Mouse (Mus musculus): ENCODE measurements around the gene Bdh1. TPM values are rescaled to one million over a fixed set of nuclear protein-coding genes. Genes with fewer than 3 reads are reported as not detected.
A peak's percentile ranks its signal among the peaks of the same experiment; 100 is the strongest.
"Not testable (repeated sequence)": the region's sequence is repeated elsewhere in the genome, so short reads cannot be mapped to it uniquely, and the experiment has no call there.

The Bdh1 gene
- polyA plus RNA-seq (2012; rRNA removed) = 186 and 197 TPM in 2 replicates

GRCm38 (mm10) chr16:31422000-31422399 lies at the start of gene Bdh1:
Bdh1 (plus strand) TSS chr16:31422280.
- H3K27me3 ChIP-seq (ENCODE audit: control insufficient read depth, insufficient read depth, low read length) = no peaks in the 10 kb centered on the region

GRCm38 (mm10) chr16:31372316-31372715 lies 49.8 kb upstream of the Bdh1 start:
- not testable (repeated sequence) for H3K27ac ChIP-seq (ENCODE audit: insufficient read depth, low read length); H3K4me1 ChIP-seq (ENCODE audit: control insufficient read depth, insufficient read depth, low read length); H3K4me3 ChIP-seq (replicated peaks; ENCODE audit: insufficient read depth, low read depth, low read length); H3K27me3 ChIP-seq (ENCODE audit: control insufficient read depth, insufficient read depth, low read length)
- WGBS = 56% methylated on average over 3 of the region's 3 CpGs
- DNase-seq = peak in 1 of 2 experiments; percentile 33

More at GRCm38 (mm10) chr16:31422000-31422399, at the start of gene Bdh1:
- Histone ChIP-seq H3K4me3 (replicated peaks; ENCODE audit: insufficient read depth, low read depth, low read length) (no peak within 1 kb of the TSS), H3K4me1 (ENCODE audit: control insufficient read depth, insufficient read depth, low read length) (no peaks in the 10 kb centered on the region), H3K27ac (ENCODE audit: insufficient read depth, low read length) (no peak within 1 kb of the TSS)
- 60% methylated on average over 9 of the region's 9 CpGs for WGBS
- no peak for TF ChIP-seq POLR2A (IDR thresholded peaks at IDR 0.05; ENCODE audit: borderline replicate concordance, insufficient read depth, low read length)
- no peak for TF ChIP-seq CTCF (IDR thresholded peaks at IDR 0.05; ENCODE audit: borderline replicate concordance, insufficient read depth, low read depth, low read length)
- DNase-seq = no peak

- not testable (repeated sequence) for H3K4me3 ChIP-seq (replicated peaks; ENCODE audit: insufficient read depth, low read depth, low read length); DNase-seq; H3K4me1 ChIP-seq (ENCODE audit: control insufficient read depth, insufficient read depth, low read length); H3K27me3 ChIP-seq (ENCODE audit: control insufficient read depth, insufficient read depth, low read length); H3K27ac ChIP-seq (ENCODE audit: insufficient read depth, low read length)
- WGBS = 73% methylated on average over 4 of the region's 4 CpGs
These were observed 46.0 kb upstream of the Bdh1 start for GRCm38 (mm10) chr16:31375877-31376582.

GRCm38 (mm10) chr16:31388269-31388668 lies 33.8 kb upstream of the Bdh1 start:
- not testable (repeated sequence) for H3K27ac ChIP-seq (ENCODE audit: insufficient read depth, low read length); H3K4me1 ChIP-seq (ENCODE audit: control insufficient read depth, insufficient read depth, low read length); DNase-seq

GRCm38 (mm10) chr16:31399231-31399630 lies 22.8 kb upstream of the Bdh1 start:
- Histone ChIP-seq H3K27me3 (ENCODE audit: control insufficient read depth, insufficient read depth, low read length) (no peaks in the 10 kb centered on the region), H3K4me1 (ENCODE audit: control insufficient read depth, insufficient read depth, low read length) (no peaks in the 10 kb centered on the region), H3K4me3 (replicated peaks; ENCODE audit: insufficient read depth, low read depth, low read length) (no peak overlapping the region), H3K27ac (ENCODE audit: insufficient read depth, low read length) (no peak overlapping the region)
- no peak for DNase-seq
- TF ChIP-seq CTCF (IDR thresholded peaks at IDR 0.05; ENCODE audit: borderline replicate concordance, insufficient read depth, low read depth, low read length) = no peak
- TF ChIP-seq POLR2A (IDR thresholded peaks at IDR 0.05; ENCODE audit: borderline replicate concordance, insufficient read depth, low read length) = no peak
- 75% methylated on average over 2 of the region's 2 CpGs for WGBS

More at GRCm38 (mm10) chr16:31388269-31388668, 33.8 kb upstream of the Bdh1 start:
- 81% methylated on average over 3 of the region's 3 CpGs for WGBS
- not testable (repeated sequence) for H3K27me3 ChIP-seq (ENCODE audit: control insufficient read depth, insufficient read depth, low read length); H3K4me3 ChIP-seq (replicated peaks; ENCODE audit: insufficient read depth, low read depth, low read length)

- no peak overlapping the region for H3K4me3 ChIP-seq (replicated peaks; ENCODE audit: insufficient read depth, low read depth, low read length)
- no peaks in the 10 kb centered on the region for H3K27me3 ChIP-seq (ENCODE audit: control insufficient read depth, insufficient read depth, low read length)
- DNase-seq = no peak
- 91% methylated on average over 11 of the region's 11 CpGs for WGBS
- TF ChIP-seq CTCF (IDR thresholded peaks at IDR 0.05; ENCODE audit: borderline replicate concordance, insufficient read depth, low read depth, low read length) (no peak), POLR2A (IDR thresholded peaks at IDR 0.05; ENCODE audit: borderline replicate concordance, insufficient read depth, low read length) (no peak)
- H3K4me1 ChIP-seq (ENCODE audit: control insufficient read depth, insufficient read depth, low read length) = no peaks in the 10 kb centered on the region
- no peak overlapping the region for H3K27ac ChIP-seq (ENCODE audit: insufficient read depth, low read length)
These were observed 21.0 kb upstream of the Bdh1 start for GRCm38 (mm10) chr16:31400908-31401692.

GRCm38 (mm10) chr16:31402096-31402495 lies 20.0 kb upstream of the Bdh1 start:
- H3K27me3 ChIP-seq (ENCODE audit: control insufficient read depth, insufficient read depth, low read length) = no peaks in the 10 kb centered on the region
- no peak overlapping the region for H3K4me3 ChIP-seq (replicated peaks; ENCODE audit: insufficient read depth, low read depth, low read length)
- H3K4me1 ChIP-seq (ENCODE audit: control insufficient read depth, insufficient read depth, low read length) = no peaks in the 10 kb centered on the region
- WGBS = 21% methylated on average over 8 of the region's 8 CpGs
- no peak for DNase-seq
- TF ChIP-seq CTCF (IDR thresholded peaks at IDR 0.05; ENCODE audit: borderline replicate concordance, insufficient read depth, low read depth, low read length) (no peak), POLR2A (IDR thresholded peaks at IDR 0.05; ENCODE audit: borderline replicate concordance, insufficient read depth, low read length) (no peak)
- H3K27ac ChIP-seq (ENCODE audit: insufficient read depth, low read length) = no peak overlapping the region

- TF ChIP-seq POLR2A (IDR thresholded peaks at IDR 0.05; ENCODE audit: borderline replicate concordance, insufficient read depth, low read length) (no peak), CTCF (IDR thresholded peaks at IDR 0.05; ENCODE audit: borderline replicate concordance, insufficient read depth, low read depth, low read length) (no peak)
- no peak for DNase-seq
- 88% methylated on average over 4 of the region's 4 CpGs for WGBS
- H3K4me1 ChIP-seq (ENCODE audit: control insufficient read depth, insufficient read depth, low read length) = no peaks in the 10 kb centered on the region
- H3K27me3 ChIP-seq (ENCODE audit: control insufficient read depth, insufficient read depth, low read length) = no peaks in the 10 kb centered on the region
- no peak overlapping the region for H3K4me3 ChIP-seq (replicated peaks; ENCODE audit: insufficient read depth, low read depth, low read length)
- no peak overlapping the region for H3K27ac ChIP-seq (ENCODE audit: insufficient read depth, low read length)
These were observed 18.1 kb upstream of the Bdh1 start for GRCm38 (mm10) chr16:31403971-31404370.

Measured in cerebellum, adult 2 months (tissue).